In the genomic region with DNA sequence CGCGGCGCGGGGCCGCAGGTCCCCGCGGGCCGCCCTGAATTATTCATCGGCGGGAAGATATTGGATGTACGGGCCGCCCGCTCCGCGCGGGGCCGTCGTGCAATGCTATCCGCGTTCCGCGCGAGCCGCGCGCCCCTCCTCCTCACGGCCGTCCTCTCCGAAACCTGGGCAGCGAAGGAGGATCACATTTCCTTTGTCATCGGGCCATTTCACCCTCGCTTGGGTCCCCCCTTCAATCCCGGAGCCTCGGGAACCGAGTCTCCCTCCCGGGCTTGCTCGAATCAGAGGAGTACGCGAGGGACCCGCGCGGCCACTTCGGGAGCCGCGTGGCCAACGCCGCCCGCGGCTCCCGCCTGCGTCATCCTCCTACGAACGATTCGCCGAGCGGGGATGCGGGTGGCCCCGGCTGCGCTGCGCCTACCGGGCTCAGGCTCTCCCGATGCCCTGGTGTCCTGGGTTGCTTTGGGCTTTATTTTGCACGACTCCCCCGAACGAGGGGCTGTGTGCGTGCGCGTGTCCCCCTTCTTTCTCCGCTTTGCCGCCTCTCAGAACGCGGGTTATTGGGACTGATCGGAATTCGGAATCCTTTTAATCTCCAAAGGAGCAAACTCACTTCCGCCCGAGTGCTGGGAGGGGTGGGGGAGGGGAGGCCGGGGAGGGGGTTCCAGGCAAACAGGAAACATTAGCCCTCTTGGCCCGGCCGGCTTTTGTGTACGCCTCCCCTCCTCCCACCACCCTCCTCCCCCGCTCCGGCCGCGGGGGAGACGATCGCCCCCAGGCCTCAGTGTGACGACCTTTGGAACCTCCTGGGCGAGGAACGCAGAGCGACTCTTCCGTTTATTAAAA, we compare ENCODE assay signal across 8 mouse cellular contexts. TPM values are rescaled to one million over a fixed set of nuclear protein-coding genes. Genes with fewer than 3 reads are reported as not detected.
DNase-seq lines count a peak whose midpoint lies in the region; ATAC-seq lines count a peak whose summit lies in the region.

A gene (minus strand): TSS at position 609 of the 846 bp plus-strand sequence.

- peak; percentile 13 for DNase-seq in gastrocnemius, postnatal 10 days
- DNase-seq in gastrocnemius, postnatal 14 days: no peak
- DNase-seq in right cerebral cortex, postnatal 10 days (ENCODE audit: low spot score in 2 of 2): peak; percentile 33 to 35
- no peak for DNase-seq in right cerebral cortex, adult 18-20 months
- peak; percentile 17 to 34 for DNase-seq in lung, postnatal 4 days
- DNase-seq in yolk sac, embryonic 10.5 days (ENCODE audit: low spot score): peak; percentile 94
- DNase-seq in gastrocnemius, adult 18-20 months (ENCODE audit: low spot score): no peak

- ATAC-seq in hindbrain, embryonic 13.5 days (ENCODE audit: low FRiP score): peak; percentile 65

- H3K9me3 ChIP-seq in hindbrain, embryonic 13.5 days: no peaks in the 10 kb centered on the region

- peak within 1 kb of the TSS; percentile 65 for H3K4me3 ChIP-seq in hindbrain, embryonic 13.5 days

- peak within 1 kb of the TSS; percentile 83 for H3K27ac ChIP-seq in hindbrain, embryonic 13.5 days

- peak within 1 kb of the TSS; percentile 82 for H3K9ac ChIP-seq in hindbrain, embryonic 13.5 days

- H3K4me2 ChIP-seq in hindbrain, embryonic 13.5 days: peak within 1 kb of the TSS; percentile 82

- H3K36me3 ChIP-seq in hindbrain, embryonic 13.5 days: no peaks in the 10 kb centered on the region

- 0% methylated on average over 87 of the region's 91 CpGs for WGBS in hindbrain, embryonic 13.5 days

- intact Hi-C loops in gastrocnemius, postnatal 14 days (cut with DNase I; ENCODE audit: low total_unique reads): no loop called here

- peaks cover 43% of the 10 kb centered on the region for H3K27me3 ChIP-seq in hindbrain, embryonic 13.5 days

- H3K4me1 ChIP-seq in hindbrain, embryonic 13.5 days (replicated peaks): peaks cover 49% of the 10 kb centered on the region

RNA-seq across cellular contexts. Expression of the gene that starts here (rescaled TPM):
- total RNA-seq in gastrocnemius, postnatal 10 days (2021): under 1 TPM in 1 of 2 experiments, not detected in 1; 0.02 TPM
- not detected for total RNA-seq in gastrocnemius, postnatal 14 days (2021)
- polyA plus RNA-seq in hindbrain, embryonic 13.5 days (2015; fragmentation: Nextera tagmentation; extraction: Ambion mirVana): 0.50 and 0.53 TPM in 2 replicates
- total RNA-seq in gastrocnemius, adult 18-20 months (2021): not detected

Comparison
In these comparisons a context has a peak if more than half of its experiments do, and no peak if none do; other contexts are left out.
1. DNase-seq: peak in right cerebral cortex, postnatal 10 days (2 of 2), lung, postnatal 4 days (2 of 2) and yolk sac, embryonic 10.5 days (single experiment); none in gastrocnemius, postnatal 14 days (single experiment), right cerebral cortex, adult 18-20 months (single experiment) and gastrocnemius, adult 18-20 months (single experiment).
2. Peak in DNase-seq in gastrocnemius, postnatal 10 days; RNA of the gene not detected or under 1 TPM.
3. Peak in ATAC-seq, H3K4me3 ChIP-seq, H3K27ac ChIP-seq, H3K9ac ChIP-seq and H3K4me2 ChIP-seq in hindbrain, embryonic 13.5 days; RNA of the gene not detected or under 1 TPM.